Mouse (Mus musculus) intestine, embryonic 15.5 days (tissue): ENCODE results near the gene Cers2. TPM values are rescaled to one million over a fixed set of nuclear protein-coding genes. Genes with fewer than 3 reads are reported as not detected.

Experiments used
- ATAC-seq: fragments of 200-750 bp; cut with Nextera tagmentation; 2 replicates; pipeline ENCODE4 v1.8.0; 2017; ENCODE audit warnings: moderate TSS enrichment, moderate library complexity
- H3K27ac ChIP-seq: fragments of 300-500 bp; sonication (generic); 2 replicates; pipeline ENCODE4 v1.5.1; 2015; ENCODE audit warnings: mild to moderate bottlenecking, inconsistent platforms
- H3K27me3 ChIP-seq: fragments of 300-500 bp; sonication (generic); replicated peaks from 2 replicates; pipeline ENCODE4 v1.6.1; 2015; ENCODE audit warnings: inconsistent platforms
- H3K36me3 ChIP-seq: fragments of 300-500 bp; sonication (generic); 2 replicates; pipeline ENCODE4 v1.6.1; 2015; ENCODE audit warnings: inconsistent platforms
- H3K4me1 ChIP-seq: fragments of 300-500 bp; sonication (generic); replicated peaks from 2 replicates; pipeline ENCODE4 v1.6.1; 2015; ENCODE audit warnings: inconsistent platforms
- H3K4me2 ChIP-seq: fragments of 300-500 bp; sonication (generic); replicated peaks from 2 replicates; pipeline ENCODE4 v1.6.1; 2015; ENCODE audit warnings: mild to moderate bottlenecking, inconsistent platforms
- H3K4me3 ChIP-seq: fragments of 300-500 bp; sonication (generic); replicated peaks from 2 replicates; pipeline ENCODE4 v1.5.1; 2015; ENCODE audit warnings: inconsistent platforms
- H3K9ac ChIP-seq: fragments of 300-500 bp; sonication (generic); 2 replicates; pipeline ENCODE4 v1.6.1; 2015; ENCODE audit warnings: inconsistent platforms
- H3K9me3 ChIP-seq: fragments of 300-500 bp; sonication (generic); 2 replicates; pipeline ENCODE4 v1.6.1; 2016; ENCODE audit warnings: inconsistent platforms
- whole genome bisulfite sequencing: fragments of 180-500 bp; shearing (Covaris S2); methylation state at CpG from one replicate; pipeline ENCODE4 v1.1.7; 2015; 5-methylcytosine and 5-hydroxymethylcytosine counted together
- polyA plus RNA-seq: library from polyadenylated mRNA; unstranded; fragments of >200 nt; fragmentation: Nextera tagmentation; extraction: Ambion mirVana; gene quantifications from 2 replicates; pipeline ENCODE4 v1.2.1, GENCODE M21; 2015

The Cers2 gene
- polyA plus RNA-seq, 1 experiment from 2014 or later, result 146 TPM

DNA sequence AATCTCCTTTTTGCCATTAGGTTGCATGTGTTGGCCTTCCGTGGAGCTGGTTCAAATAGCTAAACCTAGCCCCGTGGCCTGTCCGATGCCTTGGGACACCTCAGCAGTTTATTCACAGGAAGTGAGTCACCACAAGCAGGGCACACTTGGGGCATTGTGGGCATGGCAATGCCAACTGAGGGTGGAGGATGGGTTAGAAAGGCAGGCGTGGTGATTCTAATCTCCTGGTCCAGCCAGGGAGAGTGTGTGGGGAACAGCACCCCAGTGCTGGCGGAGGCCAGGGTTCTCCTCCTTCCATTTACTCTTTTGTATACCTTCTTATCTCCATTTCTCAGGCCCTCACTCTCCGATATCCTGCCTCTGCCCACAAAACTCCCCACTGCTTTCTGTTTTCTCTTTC lies 2.0 kb upstream of the Cers2 start:
- H3K27me3 ChIP-seq, result no peaks in the 10 kb centered on the region
- H3K4me2 ChIP-seq, result no peak overlapping the region
- no peak overlapping the region for H3K9ac ChIP-seq
- no peak for ATAC-seq
- H3K4me3 ChIP-seq, result no peak overlapping the region
- no peaks in the 10 kb centered on the region for H3K36me3 ChIP-seq
- H3K27ac ChIP-seq, result no peak overlapping the region
- 73% methylated on average over 6 of the region's 6 CpGs for whole genome bisulfite sequencing
- no peaks in the 10 kb centered on the region for H3K9me3 ChIP-seq
- H3K4me1 ChIP-seq, result peaks cover 19% of the 10 kb centered on the region

- Histone ChIP-seq H3K9me3 (no peaks in the 10 kb centered on the region), H3K36me3 (no peaks in the 10 kb centered on the region), H3K4me1 (peaks cover 25% of the 10 kb centered on the region), H3K9ac (no peak overlapping the region), H3K4me2 (no peak overlapping the region), H3K27ac (no peak overlapping the region), H3K27me3 (no peaks in the 10 kb centered on the region), H3K4me3 (no peak overlapping the region)
- ATAC-seq, result no peak
- 52% methylated on average over 7 of the region's 7 CpGs for WGBS
Measured at GRCm38 (mm10) chr3:95313476-95313875, 1.1 kb upstream of the Cers2 start.

DNA sequence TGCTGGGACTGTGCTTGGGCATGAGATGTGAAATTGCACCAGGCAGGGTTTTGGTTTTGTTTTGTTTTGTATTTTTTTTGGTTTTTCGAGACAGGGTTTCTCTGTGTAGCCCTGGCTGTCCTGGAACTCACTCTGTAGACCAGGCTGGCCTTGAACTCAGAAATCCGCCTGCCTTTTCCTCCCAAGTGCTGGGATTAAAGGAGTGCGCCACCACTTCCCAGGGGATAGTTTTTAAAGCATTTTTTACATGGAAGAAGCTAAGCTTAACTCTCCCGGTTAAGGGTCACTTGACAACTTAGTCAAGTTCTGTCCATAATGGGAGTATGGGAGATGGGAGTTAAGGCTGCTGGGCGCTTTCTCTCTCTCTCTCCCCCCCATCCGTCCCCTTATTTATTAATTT lies 516 bp upstream of the Cers2 start:
- Histone ChIP-seq H3K4me3 (no peak overlapping the region), H3K27me3 (no peaks in the 10 kb centered on the region), H3K4me2 (peak overlapping the region; percentile 90), H3K9me3 (no peaks in the 10 kb centered on the region), H3K4me1 (peaks cover 29% of the 10 kb centered on the region), H3K36me3 (no peaks in the 10 kb centered on the region), H3K27ac (no peak overlapping the region), H3K9ac (no peak overlapping the region)
- 78% methylated on average over 6 of the region's 6 CpGs for WGBS
- ATAC-seq, result no peak

- Histone ChIP-seq H3K27ac (peak overlapping the region; percentile 94), H3K9ac (peak overlapping the region; percentile 99), H3K4me2 (peak overlapping the region; percentile 90), H3K36me3 (peaks cover 2% of the 10 kb centered on the region; the same call in 1 of the 2 replicates), H3K4me3 (peak overlapping the region; percentile 91), H3K9me3 (no peaks in the 10 kb centered on the region), H3K4me1 (peaks cover 29% of the 10 kb centered on the region), H3K27me3 (no peaks in the 10 kb centered on the region)
- ATAC-seq, result peak; percentile 93
- under 1% methylated on average over 62 of the region's 71 CpGs for WGBS
Measured at GRCm38 (mm10) chr3:95315094-95315843, 678 bp downstream of the Cers2 start.

DNA sequence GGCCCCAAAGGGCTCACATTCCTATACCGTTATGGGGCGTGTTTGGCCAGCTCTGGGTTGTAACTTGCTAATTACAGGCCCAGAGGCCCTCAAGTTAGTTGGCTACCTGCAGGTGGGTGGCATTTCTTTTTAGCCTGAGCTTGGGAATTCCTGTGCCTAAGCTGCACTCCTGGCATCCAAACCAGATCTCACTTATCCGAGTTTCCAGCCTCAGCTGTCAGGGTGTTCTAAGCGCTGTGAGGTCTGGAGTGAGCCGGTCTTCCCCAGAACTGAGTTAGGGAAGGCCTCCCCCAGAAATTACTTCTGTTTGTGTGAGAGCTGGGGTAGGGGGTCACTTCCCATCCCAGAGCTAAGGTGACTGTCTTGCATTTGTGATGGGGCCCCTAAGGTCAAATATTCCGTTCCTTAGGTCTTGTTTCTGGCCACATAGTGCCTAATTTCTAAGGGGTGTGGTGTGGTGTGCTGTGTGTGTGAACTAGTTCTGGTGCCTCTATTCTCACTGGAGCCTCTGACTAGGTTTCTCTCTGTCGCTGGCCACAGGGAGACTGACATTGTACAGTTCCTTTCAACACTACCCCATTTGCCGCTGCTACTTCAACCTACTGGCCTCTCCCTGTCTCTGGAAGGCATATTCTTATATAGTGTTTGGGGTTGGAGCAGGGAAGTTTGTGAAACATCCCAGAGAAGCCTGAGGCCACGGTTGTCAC lies 1.4 kb downstream of the Cers2 start:
- Histone ChIP-seq H3K27me3 (no peaks in the 10 kb centered on the region), H3K36me3 (peaks cover 10% of the 10 kb centered on the region), H3K9ac (peak overlapping the region; percentile 99), H3K9me3 (no peaks in the 10 kb centered on the region), H3K4me3 (peak overlapping the region; percentile 91), H3K4me1 (peaks cover 29% of the 10 kb centered on the region), H3K4me2 (peak overlapping the region; percentile 90), H3K27ac (peak overlapping the region; percentile 94)
- no peak for ATAC-seq
- WGBS, result 15% methylated on average over 9 of the region's 9 CpGs

- Histone ChIP-seq H3K27me3 (no peaks in the 10 kb centered on the region), H3K4me1 (peaks cover 29% of the 10 kb centered on the region), H3K4me3 (0 out of 2 replicates have a peak overlapping the region, but pooled peaks have one; percentile 9), H3K27ac (peak overlapping the region; percentile 36; the same call in 1 of the 2 replicates), H3K9me3 (no peaks in the 10 kb centered on the region), H3K9ac (peak overlapping the region; percentile 28; the same call in 1 of the 2 replicates), H3K4me2 (peak overlapping the region; percentile 43), H3K36me3 (peaks cover 25% of the 10 kb centered on the region)
- WGBS, result 16% methylated on average over 12 of the region's 12 CpGs
- ATAC-seq, result peak; percentile 24; the same call in 1 of the 2 replicates
Measured at GRCm38 (mm10) chr3:95317414-95318080, 3.0 kb downstream of the Cers2 start.

DNA sequence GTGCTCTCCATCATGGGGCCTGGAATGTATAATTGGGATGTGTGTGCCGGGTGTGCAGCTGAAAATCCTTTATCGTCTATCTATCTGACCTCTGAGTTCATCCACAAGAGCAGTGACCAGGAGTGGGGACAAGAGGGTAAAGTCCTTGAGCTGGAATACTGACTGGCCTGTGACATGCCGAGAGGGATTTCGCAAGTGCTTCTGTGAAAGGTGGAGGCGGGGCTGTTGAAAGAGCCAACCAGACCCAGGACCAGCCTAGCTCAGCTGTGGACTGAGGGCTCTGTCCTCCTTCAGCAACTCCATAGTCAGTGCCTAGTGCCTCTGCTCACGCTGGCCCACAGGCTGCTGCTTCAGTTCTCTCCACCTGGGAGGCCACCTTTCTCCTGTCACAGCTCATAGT lies 4.0 kb downstream of the Cers2 start:
- H3K36me3 ChIP-seq, result peaks cover 32% of the 10 kb centered on the region
- ATAC-seq, result peak; percentile 57
- peaks cover 29% of the 10 kb centered on the region for H3K4me1 ChIP-seq
- no peak overlapping the region for H3K9ac ChIP-seq
- no peak overlapping the region for H3K4me3 ChIP-seq
- H3K9me3 ChIP-seq, result no peaks in the 10 kb centered on the region
- H3K27ac ChIP-seq, result peak overlapping the region; percentile 58; the same call in 1 of the 2 replicates
- WGBS, result 31% methylated on average over 6 of the region's 6 CpGs
- 0 out of 2 replicates have a peak overlapping the region, but pooled peaks have one; percentile 18 for H3K4me2 ChIP-seq
- no peaks in the 10 kb centered on the region for H3K27me3 ChIP-seq

DNA sequence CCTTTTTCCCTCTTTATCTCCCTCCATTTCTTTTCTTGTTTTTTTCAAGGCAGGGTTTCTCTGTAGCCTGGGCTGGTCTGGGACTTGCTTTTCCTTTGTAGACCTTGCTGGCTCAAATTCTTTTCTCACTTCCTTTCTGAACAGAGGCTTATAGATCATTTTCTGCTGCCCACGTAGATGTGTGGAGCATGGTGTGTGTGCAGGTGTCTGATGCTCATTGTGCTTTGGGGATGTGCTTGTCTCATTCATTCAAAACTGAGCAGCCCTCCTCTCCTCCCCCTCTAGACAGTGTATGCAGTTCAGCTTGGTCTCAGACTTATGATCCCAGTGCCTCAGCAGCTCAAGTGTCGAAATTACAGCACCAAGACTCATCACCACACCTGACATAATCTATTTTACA lies 4.5 kb downstream of the Cers2 start:
- no peak overlapping the region for H3K27ac ChIP-seq
- no peak overlapping the region for H3K4me3 ChIP-seq
- peaks cover 38% of the 10 kb centered on the region for H3K36me3 ChIP-seq
- no peaks in the 10 kb centered on the region for H3K27me3 ChIP-seq
- no peaks in the 10 kb centered on the region for H3K9me3 ChIP-seq
- peaks cover 29% of the 10 kb centered on the region for H3K4me1 ChIP-seq
- no peak overlapping the region for H3K9ac ChIP-seq
- WGBS, result 61% methylated on average over 2 of the region's 2 CpGs
- 0 out of 2 replicates have a peak overlapping the region, but pooled peaks have one; percentile 18 for H3K4me2 ChIP-seq
- ATAC-seq, result no peak

DNA sequence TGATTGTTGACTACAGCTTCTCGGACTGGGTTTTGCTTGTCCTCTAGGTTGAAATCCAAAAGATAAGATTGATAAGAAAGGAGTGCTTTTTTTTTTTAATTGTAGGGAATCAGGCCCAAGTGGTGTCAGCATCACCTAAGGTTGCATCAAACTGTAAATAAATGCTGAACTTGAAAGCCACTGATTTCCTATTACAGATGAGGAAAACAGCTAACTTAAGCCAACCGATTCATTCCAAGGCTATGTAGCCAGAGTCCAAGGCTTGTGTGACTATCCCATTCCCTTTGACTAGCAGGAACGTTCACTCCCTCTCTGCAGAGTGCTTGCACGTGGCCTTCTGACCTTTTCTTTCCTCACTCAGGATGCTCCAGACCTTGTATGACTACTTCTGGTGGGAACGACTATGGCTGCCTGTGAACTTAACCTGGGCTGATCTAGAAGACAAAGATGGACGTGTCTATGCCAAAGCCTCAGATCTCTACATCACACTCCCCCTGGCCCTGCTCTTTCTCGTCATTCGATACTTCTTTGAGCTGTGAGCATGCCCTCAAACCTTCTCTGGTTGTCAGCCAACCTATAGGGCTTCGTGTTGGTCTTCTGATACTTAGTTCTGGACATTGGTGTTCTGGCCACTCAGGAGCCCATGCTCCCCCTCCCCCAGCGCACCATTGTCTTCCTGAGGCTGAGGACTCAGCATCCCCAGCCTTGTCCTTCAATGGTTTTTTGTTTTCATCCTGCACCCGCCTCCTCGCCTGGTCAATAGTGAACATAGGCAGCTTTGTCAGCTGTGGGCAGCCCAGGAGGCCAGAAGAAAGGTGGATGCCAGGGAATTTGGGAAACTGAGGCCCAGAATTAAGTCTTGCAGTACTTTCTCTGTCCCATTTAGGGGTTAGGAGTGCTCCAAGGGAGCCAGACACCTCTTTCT lies 5.4 kb downstream of the Cers2 start:
- Histone ChIP-seq H3K4me2 (no peak overlapping the region), H3K4me1 (peaks cover 25% of the 10 kb centered on the region), H3K9me3 (no peaks in the 10 kb centered on the region), H3K4me3 (no peak overlapping the region), H3K36me3 (peaks cover 45% of the 10 kb centered on the region), H3K27ac (no peak overlapping the region), H3K9ac (no peak overlapping the region), H3K27me3 (no peaks in the 10 kb centered on the region)
- no peak for ATAC-seq
- 72% methylated on average over 12 of the region's 12 CpGs for WGBS

DNA sequence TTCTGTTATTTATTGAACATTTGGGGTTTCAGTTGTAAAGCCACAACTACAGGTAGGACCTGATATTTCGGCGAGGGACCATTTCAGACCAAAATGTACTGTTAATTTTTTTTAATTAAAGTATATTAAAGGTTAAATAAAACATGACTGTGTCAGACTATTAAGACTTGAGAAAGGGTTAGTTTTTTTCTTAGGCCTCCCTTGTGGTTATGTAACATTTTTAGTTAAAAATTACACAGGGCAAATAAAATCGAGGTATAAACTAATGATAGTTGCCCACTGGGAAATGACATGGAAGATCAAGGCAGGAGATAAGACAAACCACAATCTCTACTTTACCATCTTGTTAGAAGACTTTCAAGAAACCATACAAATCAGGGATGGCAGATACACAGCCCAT lies 8.8 kb downstream of the Cers2 start:
- Histone ChIP-seq H3K4me1 (peaks cover 4% of the 10 kb centered on the region; the same call in 1 of the 2 replicates), H3K27ac (no peak overlapping the region), H3K9me3 (no peaks in the 10 kb centered on the region), H3K36me3 (peaks cover 62% of the 10 kb centered on the region), H3K4me3 (no peak overlapping the region), H3K4me2 (no peak overlapping the region), H3K27me3 (no peaks in the 10 kb centered on the region), H3K9ac (no peak overlapping the region)
- whole genome bisulfite sequencing, result 85% methylated on average over 3 of the region's 3 CpGs
- ATAC-seq, result no peak

DNA sequence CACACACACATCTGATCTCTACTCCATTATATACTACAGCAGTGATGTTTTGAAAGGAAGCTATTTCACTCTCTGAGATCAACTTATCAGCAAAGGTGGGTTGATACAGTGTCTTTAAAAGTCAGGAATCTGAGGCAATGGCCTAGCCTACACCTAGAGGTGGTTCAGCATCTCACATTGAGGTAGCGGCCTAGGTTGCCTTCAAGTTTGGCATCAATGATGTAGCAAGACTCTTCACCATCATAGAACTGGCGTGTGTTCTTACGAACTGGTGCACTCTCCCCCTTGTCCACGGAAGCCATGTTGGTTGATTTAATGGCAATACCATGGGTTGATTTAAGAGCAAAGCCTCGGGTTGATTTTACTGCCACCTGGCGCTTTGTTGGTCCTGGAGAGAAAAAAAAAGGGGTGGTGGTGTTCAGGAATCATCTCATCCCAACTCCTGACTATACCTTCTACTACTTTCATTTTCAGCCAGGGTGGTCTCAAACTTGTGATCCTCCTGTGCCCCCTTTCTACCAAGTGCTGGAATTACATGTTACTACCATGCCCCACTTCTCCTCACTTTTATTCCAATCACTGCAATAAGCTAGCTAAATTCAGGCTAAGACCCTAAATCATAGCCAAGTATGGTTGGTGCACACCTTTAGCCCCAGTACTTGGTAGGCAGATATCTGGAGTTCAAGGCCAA lies 10.0 kb downstream of the Cers2 start:
- ATAC-seq, result no peak
- H3K9ac ChIP-seq, result no peak overlapping the region
- 90% methylated on average over 6 of the region's 6 CpGs for WGBS

More for the DNA sequence above, 10.0 kb downstream of the Cers2 start:
- H3K9me3 ChIP-seq, result no peaks in the 10 kb centered on the region
- H3K36me3 ChIP-seq, result peaks cover 63% of the 10 kb centered on the region
- H3K27me3 ChIP-seq, result no peaks in the 10 kb centered on the region
- no peak overlapping the region for H3K27ac ChIP-seq
- H3K4me3 ChIP-seq, result no peak overlapping the region
- no peaks in the 10 kb centered on the region for H3K4me1 ChIP-seq
- no peak overlapping the region for H3K4me2 ChIP-seq
